Mouse (Mus musculus) MEL (cell line): ENCODE measurements around the gene Aldh1l2.

Experiments
- BHLHE40 ChIP-seq: IDR thresholded peaks from 2 replicates; pipeline ENCODE4 v1.6.1; 2012; ENCODE audit warnings: low read depth, mild to moderate bottlenecking, inconsistent platforms, low read length, improper control_type of control experiment, borderline replicate concordance
- CHD2 ChIP-seq: IDR thresholded peaks from 2 replicates; pipeline ENCODE4 v1.6.1; 2011; ENCODE audit warnings: low read length, improper control_type of control experiment
- CTCF ChIP-seq, 3 experiments: IDR thresholded peaks in 2 of 3; conservative IDR thresholded peaks in 1 of 3; 2 replicates each; pipeline ENCODE4 v1.5.1; 2011 to 2012; ENCODE audit warnings: low read length in 3 of 3, low read depth in 2 of 3, mild to moderate bottlenecking in 2 of 3, improper control_type of control experiment in 1 of 3, inconsistent platforms in 1 of 3, mixed read lengths in 1 of 3, moderate library complexity in 1 of 3; ENCODE audit not compliant: control insufficient read depth in 1 of 3, insufficient read depth in 1 of 3, poor library complexity in 1 of 3, severe bottlenecking in 1 of 3
- E2F4 ChIP-seq: IDR thresholded peaks from 2 replicates; pipeline ENCODE4 v1.6.1; 2011; ENCODE audit warnings: low read depth, low read length, improper control_type of control experiment, borderline replicate concordance
- EP300 ChIP-seq, 2 experiments: IDR thresholded peaks; 2 replicates each; pipeline ENCODE4 v1.6.1; 2011; ENCODE audit warnings: improper control_type of control experiment in 2 of 2, low read length in 2 of 2, low read depth in 1 of 2, mild to moderate bottlenecking in 1 of 2
- GATA1 ChIP-seq: IDR thresholded peaks from 2 replicates; pipeline ENCODE4 v1.6.1; 2011; ENCODE audit warnings: low read depth, low read length, improper control_type of control experiment
- HCFC1 ChIP-seq: IDR thresholded peaks from 2 replicates; pipeline ENCODE4 v1.6.1; 2012; ENCODE audit warnings: low read depth, mild to moderate bottlenecking, inconsistent platforms, low read length, improper control_type of control experiment, moderate library complexity
- MAFK ChIP-seq: IDR thresholded peaks from 2 replicates; pipeline ENCODE4 v1.6.1; 2011; ENCODE audit warnings: low read depth, mild to moderate bottlenecking, low read length, improper control_type of control experiment, borderline replicate concordance
- MAX ChIP-seq: IDR thresholded peaks from 2 replicates; pipeline ENCODE4 v1.6.1; 2011; ENCODE audit warnings: low read length, improper control_type of control experiment
- SMC3 ChIP-seq: IDR thresholded peaks from 2 replicates; pipeline ENCODE4 v1.6.1; 2011; ENCODE audit warnings: low read depth, low read length, improper control_type of control experiment
- TAL1 ChIP-seq: IDR thresholded peaks from 2 replicates; pipeline ENCODE4 v1.6.1; 2012; ENCODE audit warnings: mild to moderate bottlenecking, inconsistent platforms, low read length, moderate library complexity, mixed read lengths
- ZC3H11A ChIP-seq: IDR thresholded peaks from 2 replicates; pipeline ENCODE4 v1.6.1; 2012; ENCODE audit warnings: low read depth, mild to moderate bottlenecking, inconsistent platforms, low read length, improper control_type of control experiment
- ZKSCAN1 ChIP-seq: IDR thresholded peaks from 2 replicates; pipeline ENCODE4 v1.6.1; 2012; ENCODE audit warnings: low read depth, mild to moderate bottlenecking, inconsistent platforms, low read length, improper control_type of control experiment, moderate library complexity
- ZNF384 ChIP-seq: IDR thresholded peaks from 2 replicates; pipeline ENCODE4 v1.6.1; 2012; ENCODE audit warnings: low read depth, mild to moderate bottlenecking, inconsistent platforms, low read length, improper control_type of control experiment

DNA sequence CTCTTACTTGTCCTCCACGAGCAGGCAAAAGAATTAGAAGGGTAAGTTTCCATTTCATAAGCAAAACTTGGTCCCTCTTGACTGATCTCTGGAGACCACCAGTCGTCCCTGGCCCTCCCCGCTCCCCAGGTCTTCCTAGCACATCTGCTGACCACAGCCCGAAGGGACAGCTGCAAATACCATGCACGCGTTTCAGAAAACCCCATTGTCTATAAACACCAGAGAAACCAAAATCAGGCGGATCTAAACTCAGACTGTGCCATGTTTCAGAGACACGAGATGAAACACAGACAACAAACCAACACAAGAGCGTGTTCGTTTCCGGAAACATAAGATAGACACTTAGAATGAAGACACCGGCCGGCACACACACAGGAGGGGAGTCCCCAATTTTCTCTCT, 58.7 kb downstream of the Aldh1l2 start:
- TF ChIP-seq CTCF (IDR thresholded peaks at IDR 0.05 in 2 of 3, conservative IDR thresholded peaks at IDR 0.05 in 1 of 3; ENCODE audit: control insufficient read depth in 1 of 3, insufficient read depth in 1 of 3, low read depth in 2 of 3, low read length in 3 of 3, poor library complexity in 1 of 3, severe bottlenecking in 1 of 3), result no peak
- TF ChIP-seq GATA1, result no peak
- TF ChIP-seq MAX, result no peak
- TF ChIP-seq EP300 (IDR thresholded peaks at IDR 0.05; ENCODE audit: low read depth in 1 of 2, low read length in 2 of 2), result no peak
- no peak for TF ChIP-seq MAFK
- no peak for TF ChIP-seq CHD2
- TF ChIP-seq BHLHE40, result no peak
- no peak for TF ChIP-seq ZNF384
- no peak for TF ChIP-seq HCFC1
- TF ChIP-seq SMC3, result no peak
- TF ChIP-seq ZKSCAN1, result no peak
- TF ChIP-seq ZC3H11A, result no peak
- TF ChIP-seq TAL1, result no peak
- no peak for TF ChIP-seq E2F4
